Mouse (Mus musculus) small intestine, adult 2 months (tissue): ENCODE measurements around the gene Spats2l.

ENCODE experiments used
- CTCF ChIP-seq: fragments of 200-500 bp; IDR thresholded peaks from 2 replicates; pipeline ENCODE4 v1.5.1; 2012; ENCODE audit warnings: low read depth, mild to moderate bottlenecking, control low read depth, inconsistent platforms, low read length, moderate library complexity, mixed read lengths; ENCODE audit not compliant: insufficient replicate concordance, insufficient read length; ENCODE audit errors: extremely low read depth
- POLR2A ChIP-seq: fragments of 200-500 bp; IDR thresholded peaks from 2 replicates; pipeline ENCODE4 v1.6.1; 2012; ENCODE audit warnings: low read depth, mild to moderate bottlenecking, control low read depth, inconsistent platforms, low read length, moderate library complexity

DNA sequence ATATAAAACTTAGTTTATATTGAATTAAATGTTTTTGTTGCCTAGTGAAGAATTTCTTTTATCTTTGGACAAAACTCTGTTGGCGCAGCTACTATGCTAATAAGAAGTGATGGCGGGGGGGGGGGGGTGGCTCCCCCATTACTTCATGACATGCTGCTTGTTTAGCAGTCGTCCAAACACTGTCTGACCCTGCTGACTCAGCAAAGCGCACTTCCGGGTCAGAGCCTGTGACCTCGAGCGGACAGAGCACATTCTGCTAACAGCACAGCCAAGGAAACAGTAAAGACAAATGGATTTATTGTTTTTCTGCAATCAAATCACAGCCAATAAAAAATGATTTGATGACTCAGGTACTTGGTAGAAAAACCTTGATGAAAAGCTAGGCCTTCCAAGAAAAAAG is 61.2 kb downstream of the Spats2l start:
- TF ChIP-seq CTCF (no peak), POLR2A (no peak)
